Mouse (Mus musculus) G1E (cell line): ENCODE measurements around the gene Sprtn. TPM values are rescaled to one million over a fixed set of nuclear protein-coding genes. Genes with fewer than 3 reads are reported as not detected.
A peak's percentile ranks its signal among the peaks of the same experiment; 100 is the strongest.

ENCODE experiments used
- ATAC-seq: 2 replicates; pipeline ENCODE4 v1.8.0; 2016; ENCODE audit warnings: mild to moderate bottlenecking; ENCODE audit not compliant: insufficient number of reproducible peaks, poor library complexity, low FRiP score, severe bottlenecking; ENCODE audit errors: extremely low read depth
- DNase-seq: peaks from one replicate; pipeline ENCODE4 v3.0.0; 2012; ENCODE audit warnings: low spot score
- H3K27me3 ChIP-seq: 2 replicates; pipeline ENCODE4 v1.6.1; 2012; ENCODE audit warnings: mild to moderate bottlenecking, low read length, inconsistent platforms; ENCODE audit not compliant: insufficient read depth
- H3K36me3 ChIP-seq: replicated peaks from 2 replicates; pipeline ENCODE3; 2012; ENCODE audit warnings: mild to moderate bottlenecking, inconsistent platforms
- H3K4me1 ChIP-seq: 2 replicates; pipeline ENCODE4 v1.6.1; 2012; ENCODE audit warnings: low read depth, low read length, inconsistent platforms, mixed read lengths; ENCODE audit not compliant: insufficient read depth
- H3K4me3 ChIP-seq: 2 replicates; pipeline ENCODE4 v1.5.1; 2012; ENCODE audit warnings: low read depth, mild to moderate bottlenecking, inconsistent platforms, low read length, moderate library complexity, mixed read lengths
- H3K9me3 ChIP-seq: replicated peaks from 2 replicates; pipeline ENCODE4 v1.6.1; 2012; ENCODE audit warnings: inconsistent platforms
- CTCF ChIP-seq: IDR thresholded peaks from 2 replicates; pipeline ENCODE4 v1.5.1; 2012; ENCODE audit warnings: low read depth, low read length, inconsistent platforms, mixed read lengths
- GATA1 ChIP-seq: IDR thresholded peaks from 2 replicates; pipeline ENCODE4 v1.6.1; 2012; ENCODE audit warnings: borderline replicate concordance, low read length, inconsistent platforms, mixed read lengths
- GATA2 ChIP-seq: IDR thresholded peaks from 2 replicates; pipeline ENCODE4 v1.6.1; 2012; ENCODE audit warnings: low read depth, low read length, inconsistent platforms, borderline replicate concordance
- POLR2AphosphoS5 ChIP-seq: IDR thresholded peaks from 2 replicates; pipeline ENCODE4 v1.6.1; 2012; ENCODE audit warnings: low read depth, low read length, inconsistent platforms; ENCODE audit not compliant: insufficient replicate concordance
- TAL1 ChIP-seq: conservative IDR thresholded peaks from 2 replicates; pipeline ENCODE4 v1.6.1; 2012; ENCODE audit warnings: low read depth, low read length, inconsistent platforms, mixed read lengths
- polyA plus RNA-seq: library from polyadenylated mRNA; stranded (reverse); fragments of >175 nt; gene quantifications from 2 replicates; pipeline ENCODE4 v1.2.3, GENCODE M21; 2012
- total RNA-seq, 2 experiments: library from RNA; stranded (forward) in 1 of 2; stranded (reverse) in 1 of 2; fragments of 200-1000 nt in 1 of 2; fragments of >200 nt in 1 of 2; fragmentation: Nextera tagmentation in 1 of 2; gene quantifications; 2 replicates each; pipeline ENCODE4 v1.2.3; 2014 to 2017

The Sprtn gene
- total and polyA plus RNA-seq, 3 experiments: 21.7 to 42.4 (median 35.8) TPM

DNA sequence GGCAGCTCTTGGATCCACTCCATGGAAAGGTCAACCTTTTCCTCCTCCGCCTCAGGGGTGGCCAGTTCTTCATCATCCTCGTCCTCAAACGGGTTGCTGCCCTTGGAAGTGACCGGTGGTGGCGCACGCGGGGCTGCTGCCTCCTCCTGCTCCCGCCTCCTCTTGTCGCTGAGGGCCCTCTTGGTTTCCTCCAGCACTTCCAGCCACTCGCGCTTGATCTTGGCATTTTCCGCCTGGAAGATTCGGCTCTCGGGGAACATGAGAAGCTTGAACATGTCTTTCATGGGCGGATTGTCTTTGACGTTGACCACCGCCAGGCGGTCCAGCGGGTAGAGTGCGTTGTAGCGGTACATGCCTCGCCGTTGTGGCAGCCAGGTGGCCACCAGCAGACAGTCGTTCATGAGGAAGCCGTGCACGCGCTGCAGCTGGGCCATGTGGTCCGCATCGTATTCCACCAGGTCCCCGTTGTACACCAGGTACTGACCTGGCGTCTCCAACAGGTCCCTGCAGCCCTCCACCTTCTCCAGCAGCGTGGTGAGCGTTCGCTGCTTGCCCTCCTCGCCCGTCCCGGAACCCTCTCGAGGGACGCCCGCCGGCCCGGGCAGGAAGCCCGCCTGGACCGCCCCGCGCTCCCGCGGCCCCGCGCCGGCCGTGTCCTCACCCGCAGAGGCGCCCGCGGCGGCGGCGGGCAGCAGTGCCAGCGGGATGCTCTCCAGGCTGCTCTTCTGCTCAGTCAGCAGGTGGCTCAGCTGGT, 877 bp upstream of the Sprtn start:
- peak overlapping the region; percentile 96 for H3K4me3 ChIP-seq
- peak; percentile 64 for ATAC-seq
- peak; percentile 73 for DNase-seq
- peaks cover 75% of the 10 kb centered on the region for H3K4me1 ChIP-seq
- no peaks in the 10 kb centered on the region for H3K9me3 ChIP-seq
- H3K27me3 ChIP-seq: no peaks in the 10 kb centered on the region
- TF ChIP-seq TAL1 (no peak), CTCF (no peak), GATA2 (no peak), GATA1 (no peak), POLR2AphosphoS5 (no peak)
- peaks cover 83% of the 10 kb centered on the region for H3K36me3 ChIP-seq

DNA sequence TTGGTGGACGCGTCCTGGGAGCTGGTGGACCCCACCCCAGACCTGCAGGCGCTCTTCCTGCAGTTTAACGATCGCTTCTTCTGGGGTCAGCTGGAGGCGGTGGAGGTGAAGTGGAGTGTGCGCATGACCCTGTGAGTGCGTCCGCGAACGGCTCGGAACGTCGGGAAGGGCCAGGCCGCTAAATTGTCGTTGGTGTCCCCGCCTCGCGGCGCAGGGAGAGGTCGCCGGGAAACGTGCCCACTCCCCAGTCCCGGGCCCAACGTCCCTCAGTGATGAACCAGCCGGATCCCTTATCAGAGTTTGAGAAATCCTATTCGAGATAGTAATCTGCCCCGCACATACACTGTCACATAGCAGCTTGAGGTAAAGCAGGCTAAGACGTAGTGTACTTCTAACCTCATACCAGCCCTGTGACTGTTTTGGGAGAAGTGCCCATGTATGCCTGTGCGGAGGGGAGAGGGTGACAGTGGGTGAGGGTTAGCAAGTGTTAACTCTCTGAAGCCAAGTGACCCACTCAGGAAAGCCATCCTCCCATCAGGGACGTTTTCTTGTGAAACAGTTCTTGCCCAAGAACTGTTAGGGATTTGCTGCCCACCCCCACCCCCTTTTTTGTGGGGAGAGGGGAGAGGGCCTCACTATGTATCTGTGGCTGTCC, 692 bp downstream of the Sprtn start:
- TF ChIP-seq GATA1 (no peak), CTCF (no peak), GATA2 (no peak), POLR2AphosphoS5 (no peak), TAL1 (no peak)
- H3K9me3 ChIP-seq: no peaks in the 10 kb centered on the region
- DNase-seq (no peak), ATAC-seq (no peak)
- H3K27me3 ChIP-seq: no peaks in the 10 kb centered on the region
- H3K4me1 ChIP-seq: peaks cover 79% of the 10 kb centered on the region
- H3K4me3 ChIP-seq: peak overlapping the region; percentile 96
- H3K36me3 ChIP-seq: peaks cover 84% of the 10 kb centered on the region

DNA sequence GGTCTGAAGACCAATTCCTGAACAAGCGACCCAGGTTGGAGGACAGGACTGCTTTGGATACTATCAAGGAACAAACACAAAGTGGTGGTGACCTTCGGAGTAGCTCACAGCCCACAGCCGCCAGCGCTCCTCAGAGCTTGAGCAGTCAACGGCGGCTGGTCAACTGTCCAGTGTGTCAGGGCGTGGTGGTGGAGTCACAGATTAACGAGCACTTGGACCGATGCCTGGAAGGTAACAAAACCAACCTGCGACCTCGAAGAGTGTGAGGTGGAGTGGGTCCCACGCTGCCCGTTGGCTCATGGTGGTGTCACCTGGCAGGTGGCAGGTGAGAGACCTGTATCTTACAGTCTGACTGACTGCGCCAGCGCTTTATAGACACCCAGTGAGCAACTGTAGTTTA, 5.5 kb downstream of the Sprtn start:
- no peak for DNase-seq
- Histone ChIP-seq H3K36me3 (peaks cover 96% of the 10 kb centered on the region), H3K27me3 (no peaks in the 10 kb centered on the region), H3K4me1 (peaks cover 73% of the 10 kb centered on the region), H3K4me3 (peak overlapping the region; percentile 63), H3K9me3 (no peaks in the 10 kb centered on the region)
- no peak for ATAC-seq
- TF ChIP-seq TAL1: no peak
- no peak for TF ChIP-seq GATA2
- no peak for TF ChIP-seq GATA1
- 0 out of 2 replicates have a peak, but pooled peaks have one; percentile 7 for TF ChIP-seq POLR2AphosphoS5

DNA sequence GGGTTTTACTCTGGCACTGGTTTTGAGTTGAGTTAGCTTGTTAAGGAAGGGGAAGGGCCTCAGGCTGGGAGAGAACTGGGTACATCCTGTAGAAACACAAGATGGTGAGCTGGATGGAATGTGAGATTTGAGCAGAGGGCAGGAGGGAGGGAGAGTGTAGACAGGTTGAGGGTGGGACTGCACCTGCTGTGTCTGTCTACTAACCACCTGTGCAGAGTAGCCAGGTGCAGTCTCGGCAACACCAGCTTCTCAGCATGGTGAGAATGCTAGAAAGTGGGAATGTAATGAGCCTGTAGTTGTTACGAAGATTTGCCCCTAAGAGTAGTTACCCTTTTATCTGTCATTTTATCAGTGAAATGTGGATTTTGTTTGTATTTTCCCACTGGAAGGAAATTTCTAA, 7.8 kb downstream of the Sprtn start:
- ATAC-seq: no peak
- DNase-seq: no peak
- TF ChIP-seq TAL1: no peak
- no peak for TF ChIP-seq CTCF
- TF ChIP-seq GATA2: no peak
- TF ChIP-seq POLR2AphosphoS5: no peak
- no peak for TF ChIP-seq GATA1

DNA sequence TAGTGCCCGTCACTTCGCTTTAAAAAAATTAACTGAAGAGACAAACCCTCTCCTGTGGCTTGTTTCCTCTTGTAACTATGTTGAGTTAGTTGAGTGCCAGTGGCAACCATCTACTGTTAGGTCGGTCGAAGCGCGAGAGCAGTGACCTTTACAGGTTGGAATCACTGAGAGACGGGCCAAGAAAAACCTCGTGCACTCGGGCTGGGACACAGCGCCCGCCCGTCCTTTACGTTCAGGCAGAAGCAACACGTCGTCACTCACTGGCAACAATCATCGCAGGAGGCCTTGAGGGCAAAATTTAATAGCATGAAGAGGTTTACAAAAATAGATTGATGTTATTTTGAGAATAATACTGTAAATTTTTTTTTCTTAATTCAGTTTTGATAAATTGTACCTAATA, 12.2 kb downstream of the Sprtn start:
- TF ChIP-seq TAL1 (no peak), GATA1 (no peak), CTCF (no peak), POLR2AphosphoS5 (no peak), GATA2 (no peak)
- H3K27me3 ChIP-seq: no peaks in the 10 kb centered on the region
- DNase-seq (no peak), ATAC-seq (no peak)
- H3K9me3 ChIP-seq: 0 out of 2 replicates have a peak, but pooled peaks cover 5% of the 10 kb centered on the region
- H3K4me1 ChIP-seq: peaks cover 23% of the 10 kb centered on the region
- H3K4me3 ChIP-seq: no peak overlapping the region
- peaks cover 97% of the 10 kb centered on the region for H3K36me3 ChIP-seq

More for the DNA sequence above, 7.8 kb downstream of the Sprtn start:
- Histone ChIP-seq H3K4me1 (peaks cover 56% of the 10 kb centered on the region), H3K9me3 (0 out of 2 replicates have a peak, but pooled peaks cover 3% of the 10 kb centered on the region), H3K4me3 (no peak overlapping the region), H3K36me3 (peaks cover 95% of the 10 kb centered on the region), H3K27me3 (no peaks in the 10 kb centered on the region)

DNA sequence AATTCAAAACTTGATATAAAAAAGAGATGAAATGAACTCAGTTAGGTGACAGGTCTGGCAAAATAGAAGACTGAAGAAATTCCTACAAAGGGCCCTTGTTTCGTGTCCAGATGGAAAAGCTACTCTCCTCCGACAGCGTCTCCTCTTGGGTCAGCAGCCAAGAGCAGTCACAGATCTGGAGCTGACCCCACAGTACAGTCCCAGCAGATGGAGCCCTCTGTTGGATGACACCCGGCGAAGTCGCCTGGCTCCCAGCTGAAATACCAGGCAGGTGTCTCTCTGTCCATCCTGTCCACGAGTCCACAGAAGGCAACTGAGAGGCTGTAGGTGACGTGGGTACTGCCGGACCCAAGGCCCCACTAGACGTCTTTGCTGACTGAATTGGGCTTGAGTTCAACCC, 12.7 kb downstream of the Sprtn start:
- DNase-seq: no peak
- Histone ChIP-seq H3K36me3 (peaks cover 97% of the 10 kb centered on the region), H3K9me3 (0 out of 2 replicates have a peak, but pooled peaks cover 5% of the 10 kb centered on the region), H3K27me3 (no peaks in the 10 kb centered on the region), H3K4me3 (no peak overlapping the region), H3K4me1 (peaks cover 19% of the 10 kb centered on the region)
- ATAC-seq: no peak
- TF ChIP-seq POLR2AphosphoS5 (no peak), GATA2 (no peak), TAL1 (no peak), CTCF (no peak), GATA1 (no peak)
